Mouse (Mus musculus) stomach, embryonic 15.5 days (tissue): ENCODE results near the gene Elobl. TPM values are rescaled to one million over a fixed set of nuclear protein-coding genes. Genes with fewer than 3 reads are reported as not detected.

Experiments used
- ATAC-seq: fragments of 200-750 bp; cut with Nextera tagmentation; 2 replicates; pipeline ENCODE4 v1.8.0; 2017; ENCODE audit warnings: low read depth, moderate number of reproducible peaks, moderate TSS enrichment; ENCODE audit not compliant: insufficient read depth, low FRiP score
- H3K27ac ChIP-seq: fragments of 300-500 bp; sonication (generic); 2 replicates; pipeline ENCODE4 v1.5.1; 2015; ENCODE audit warnings: mild to moderate bottlenecking, inconsistent platforms
- H3K27me3 ChIP-seq: fragments of 300-500 bp; sonication (generic); replicated peaks from 2 replicates; pipeline ENCODE4 v1.6.1; 2015; ENCODE audit warnings: inconsistent platforms
- H3K36me3 ChIP-seq: fragments of 300-500 bp; sonication (generic); 2 replicates; pipeline ENCODE4 v1.6.1; 2015; ENCODE audit warnings: inconsistent platforms
- H3K4me1 ChIP-seq: fragments of 300-500 bp; sonication (generic); 2 replicates; pipeline ENCODE4 v1.6.1; 2015; ENCODE audit warnings: inconsistent platforms
- H3K4me2 ChIP-seq: fragments of 300-500 bp; sonication (generic); 2 replicates; pipeline ENCODE4 v1.6.1; 2015; ENCODE audit warnings: mild to moderate bottlenecking, inconsistent platforms
- H3K4me3 ChIP-seq: fragments of 300-500 bp; sonication (generic); replicated peaks from 2 replicates; pipeline ENCODE4 v1.5.1; 2015; ENCODE audit warnings: inconsistent platforms
- H3K9ac ChIP-seq: fragments of 300-500 bp; sonication (generic); 2 replicates; pipeline ENCODE4 v1.6.1; 2015; ENCODE audit warnings: inconsistent platforms
- H3K9me3 ChIP-seq: fragments of 300-500 bp; sonication (generic); 2 replicates; pipeline ENCODE4 v1.6.1; 2016; ENCODE audit warnings: inconsistent platforms
- WGBS: fragments of 180-500 bp; shearing (Covaris S2); methylation state at CpG from one replicate; pipeline ENCODE4 v1.1.7; 2015; 5-methylcytosine and 5-hydroxymethylcytosine counted together
- polyA plus RNA-seq: library from polyadenylated mRNA; unstranded; fragments of >200 nt; fragmentation: Nextera tagmentation; extraction: Ambion mirVana; gene quantifications from 2 replicates; pipeline ENCODE4 v1.2.1, GENCODE M21; 2015

Gene Elobl
- polyA plus RNA-seq, 1 experiment from 2014 or later, result not detected

- Histone ChIP-seq H3K27ac (no peak overlapping the region), H3K4me3 (no peak overlapping the region), H3K36me3 (peaks cover 13% of the 10 kb centered on the region; the same call in 1 of the 2 replicates), H3K27me3 (no peaks in the 10 kb centered on the region), H3K9ac (no peak overlapping the region), H3K4me2 (no peak overlapping the region), H3K4me1 (no peaks in the 10 kb centered on the region), H3K9me3 (no peaks in the 10 kb centered on the region)
- no peak for ATAC-seq
- WGBS, result 83% methylated on average over 14 of the region's 14 CpGs
Measured at GRCm38 (mm10) chr11:88931692-88932530, 34.8 kb downstream of the Elobl start.

GRCm38 (mm10) chr11:88926566-88926965, 40.2 kb downstream of the Elobl start:
- 77% methylated on average over 5 of the region's 5 CpGs for WGBS
- H3K36me3 ChIP-seq, result peaks cover 10% of the 10 kb centered on the region; the same call in 1 of the 2 replicates
- no peak for ATAC-seq

More at GRCm38 (mm10) chr11:88926566-88926965, 40.2 kb downstream of the Elobl start:
- Histone ChIP-seq H3K4me3 (no peak overlapping the region), H3K9me3 (no peaks in the 10 kb centered on the region), H3K4me2 (no peak overlapping the region), H3K27ac (no peak overlapping the region), H3K4me1 (no peaks in the 10 kb centered on the region), H3K27me3 (no peaks in the 10 kb centered on the region), H3K9ac (no peak overlapping the region)

Other genes starting within 250 kb of the Elobl start
- 12.1 and 13.7 TPM in 2 replicates for gene Msi2, start 248.4 kb downstream of the Elobl start, polyA plus RNA-seq
- 23.5 and 24.6 TPM in 2 replicates for gene Akap1, start 102.3 kb downstream of the Elobl start, polyA plus RNA-seq
- gene Scpep1, start 11.5 kb downstream of the Elobl start, polyA plus RNA-seq, result 74.5 and 85.0 TPM in 2 replicates
- 14.4 and 15.7 TPM in 2 replicates for gene Coil, start 3.3 kb upstream of the Elobl start, polyA plus RNA-seq
- 28.4 and 29.6 TPM in 2 replicates for gene Trim25, start 32.4 kb upstream of the Elobl start, polyA plus RNA-seq
- gene Dgke, start 99.9 kb upstream of the Elobl start, polyA plus RNA-seq, result 3.8 and 4.0 TPM in 2 replicates
- 1.7 and 2.1 TPM in 2 replicates for gene Gm525, start 106.9 kb upstream of the Elobl start, polyA plus RNA-seq